8 mouse cellular contexts compared by ENCODE assay signal in genomic region chr17:71598659-71599554, GRCm38 (mm10). TPM values are rescaled to one million over a fixed set of nuclear protein-coding genes. Genes with fewer than 3 reads are reported as not detected.
DNase-seq lines count a peak whose midpoint lies in the region; ATAC-seq and TF ChIP-seq lines count a peak whose summit lies in the region.

No protein-coding gene starts in this region.

- peaks cover 36% of the 10 kb centered on the region for H3K79me2 ChIP-seq in CH12.LX (replicated peaks; ENCODE audit: control insufficient read depth, extremely low read depth, insufficient read depth, poor library complexity, severe bottlenecking)

- no peaks in the 10 kb centered on the region for H3K9me3 ChIP-seq in CH12.LX (replicated peaks; ENCODE audit: low read length)
- H3K9me3 ChIP-seq in forebrain, embryonic 11.5 days (ENCODE audit: control insufficient read depth, low read length), result no peaks in the 10 kb centered on the region
- no peaks in the 10 kb centered on the region; the same call in 1 of the 2 replicates for H3K9me3 ChIP-seq in heart, embryonic 16.5 days (replicated peaks; ENCODE audit: control insufficient read depth, low read length)
- H3K9me3 ChIP-seq in liver, embryonic 15.5 days (replicated peaks), result no peaks in the 10 kb centered on the region
- H3K9me3 ChIP-seq in neural tube, embryonic 12.5 days, result no peaks in the 10 kb centered on the region

- TF ChIP-seq CTCF in CH12.LX (conservative IDR thresholded peaks at IDR 0.05 in 1 of 2, IDR thresholded peaks at IDR 0.05 in 1 of 2; ENCODE audit: low read depth in 2 of 2, low read length in 2 of 2), result no peak

- DNase-seq in CH12.LX (ENCODE audit: extremely low read depth), result peak; percentile 95
- DNase-seq in c-Kit-positive CD71-positive TER-119-negative erythroid progenitor cells, embryonic 14.5 days (ENCODE audit: low read depth), result peak; percentile 93
- peak; percentile 97 for DNase-seq in forebrain, embryonic 11.5 days (ENCODE audit: low spot score)
- peak; percentile 93 to 95 for DNase-seq in kidney, postnatal 36 days
- peak; percentile 94 for DNase-seq in telencephalon, adult 2 months (ENCODE audit: low read depth, low spot score)

- no peaks in the 10 kb centered on the region for H3K27me3 ChIP-seq in CH12.LX (replicated peaks)
- no peaks in the 10 kb centered on the region for H3K27me3 ChIP-seq in forebrain, embryonic 11.5 days (ENCODE audit: control insufficient read depth, insufficient read depth, low read length)
- no peaks in the 10 kb centered on the region for H3K27me3 ChIP-seq in heart, embryonic 16.5 days (ENCODE audit: control insufficient read depth, insufficient read depth, low read length)
- no peaks in the 10 kb centered on the region for H3K27me3 ChIP-seq in liver, embryonic 15.5 days
- no peaks in the 10 kb centered on the region for H3K27me3 ChIP-seq in neural tube, embryonic 12.5 days (replicated peaks)

- H3K9ac ChIP-seq in CH12.LX (ENCODE audit: insufficient read depth, low read depth), result peak overlapping the region; percentile 78
- H3K9ac ChIP-seq in forebrain, embryonic 11.5 days (ENCODE audit: low read length), result peak overlapping the region; percentile 73
- H3K9ac ChIP-seq in heart, embryonic 16.5 days (ENCODE audit: low read length), result peak overlapping the region; percentile 83
- peak overlapping the region; percentile 77 for H3K9ac ChIP-seq in liver, embryonic 15.5 days
- peak overlapping the region; percentile 68 for H3K9ac ChIP-seq in neural tube, embryonic 12.5 days

- H3K4me2 ChIP-seq in CH12.LX (ENCODE audit: insufficient read depth, low read depth, poor library complexity, severe bottlenecking), result peak overlapping the region; percentile 51
- peak overlapping the region; percentile 55 for H3K4me2 ChIP-seq in forebrain, embryonic 11.5 days (ENCODE audit: low read depth, low read length, severe bottlenecking)
- peak overlapping the region; percentile 70 for H3K4me2 ChIP-seq in heart, embryonic 16.5 days (ENCODE audit: low read depth, low read length)
- peak overlapping the region; percentile 92 for H3K4me2 ChIP-seq in liver, embryonic 15.5 days
- peak overlapping the region; percentile 88 for H3K4me2 ChIP-seq in neural tube, embryonic 12.5 days (replicated peaks)

- TF ChIP-seq POLR2A in CH12.LX (IDR thresholded peaks at IDR 0.05; ENCODE audit: low read depth, low read length), result peak; percentile 89

- 6% methylated on average over 42 of the region's 42 CpGs for WGBS in forebrain, embryonic 11.5 days
- WGBS in heart, embryonic 16.5 days, result 5% methylated on average over 42 of the region's 42 CpGs
- WGBS in liver, embryonic 15.5 days (ENCODE audit: insufficient replicate concordance), result 4% methylated on average over 42 of the region's 42 CpGs
- 4% methylated on average over 42 of the region's 42 CpGs for WGBS in neural tube, embryonic 12.5 days

- no peak for TF ChIP-seq EP300 in CH12.LX (IDR thresholded peaks at IDR 0.05; ENCODE audit: low read length)

- dilution Hi-C loops in CH12.LX (cut with MboI; ENCODE audit: extremely low pct_ligation_motif_present, extremely low pct_unique_long_range_greater_than_20kb, low sequenced_read_pairs), result no loop called here

- H3K4me3 ChIP-seq in CH12.LX (replicated peaks in 1 of 3; ENCODE audit: low read depth in 2 of 3, low read length in 2 of 3, poor library complexity in 1 of 3), result peak overlapping the region; percentile 85 to 99 (median 94)
- H3K4me3 ChIP-seq in forebrain, embryonic 11.5 days (ENCODE audit: low read depth, low read length), result peak overlapping the region; percentile 72
- H3K4me3 ChIP-seq in heart, embryonic 16.5 days (ENCODE audit: low read length), result peak overlapping the region; percentile 79
- peak overlapping the region; percentile 87 for H3K4me3 ChIP-seq in liver, embryonic 15.5 days (replicated peaks)
- H3K4me3 ChIP-seq in neural tube, embryonic 12.5 days, result peak overlapping the region; percentile 64

- in situ Hi-C loops in CH12.LX (cut with MboI; ENCODE audit: low pct_ligation_motif_present, low pct_unique_long_range_greater_than_20kb, low sequenced_read_pairs), result no loop called here

- no peak for TF ChIP-seq RAD21 in CH12.LX (IDR thresholded peaks at IDR 0.05; ENCODE audit: low read depth, low read length)

- peak; percentile 98 for ATAC-seq in forebrain, embryonic 11.5 days (replicated peaks; ENCODE audit: low FRiP score)
- peak; percentile 97 for ATAC-seq in heart, embryonic 16.5 days (replicated peaks; ENCODE audit: extremely low read depth, insufficient read depth, low FRiP score)
- peak; percentile 98 for ATAC-seq in liver, embryonic 15.5 days (ENCODE audit: insufficient read depth)
- peak; percentile 99 for ATAC-seq in neural tube, embryonic 12.5 days (ENCODE audit: low FRiP score, low read depth)

- peak overlapping the region; percentile 47 for H3K27ac ChIP-seq in CH12.LX (ENCODE audit: insufficient read depth, low read depth)
- H3K27ac ChIP-seq in forebrain, embryonic 11.5 days (ENCODE audit: low read depth, low read length), result no peak overlapping the region
- H3K27ac ChIP-seq in heart, embryonic 16.5 days (ENCODE audit: low read length), result peak overlapping the region; percentile 77
- H3K27ac ChIP-seq in liver, embryonic 15.5 days (replicated peaks), result peak overlapping the region; percentile 82
- peak overlapping the region; percentile 5; the same call in 1 of the 2 replicates for H3K27ac ChIP-seq in neural tube, embryonic 12.5 days

- H3K36me3 ChIP-seq in CH12.LX (replicated peaks in 1 of 2; ENCODE audit: control insufficient read depth in 1 of 2, insufficient read depth in 1 of 2, low read length in 1 of 2), result peaks cover 0 to 9% of the 10 kb centered on the region in 2 experiments
- no peaks in the 10 kb centered on the region for H3K36me3 ChIP-seq in forebrain, embryonic 11.5 days (ENCODE audit: control insufficient read depth, insufficient read depth, low read length)
- no peaks in the 10 kb centered on the region for H3K36me3 ChIP-seq in heart, embryonic 16.5 days (ENCODE audit: control insufficient read depth, insufficient read depth)
- H3K36me3 ChIP-seq in liver, embryonic 15.5 days (replicated peaks), result no peaks in the 10 kb centered on the region; the same call in 1 of the 2 replicates
- no peaks in the 10 kb centered on the region for H3K36me3 ChIP-seq in neural tube, embryonic 12.5 days

- peaks cover 4 to 30% of the 10 kb centered on the region in 2 experiments; a peak in 3 of 4 replicates for H3K4me1 ChIP-seq in CH12.LX (ENCODE audit: control insufficient read depth in 1 of 2, insufficient read depth in 2 of 2)
- H3K4me1 ChIP-seq in forebrain, embryonic 11.5 days (replicated peaks; ENCODE audit: control insufficient read depth, insufficient read depth, low read length), result peaks cover 4% of the 10 kb centered on the region; the same call in 1 of the 2 replicates
- H3K4me1 ChIP-seq in heart, embryonic 16.5 days (ENCODE audit: control insufficient read depth, insufficient read depth, low read length), result peaks cover 12% of the 10 kb centered on the region
- peaks cover 30% of the 10 kb centered on the region for H3K4me1 ChIP-seq in liver, embryonic 15.5 days (replicated peaks)
- peaks cover 17% of the 10 kb centered on the region for H3K4me1 ChIP-seq in neural tube, embryonic 12.5 days

TF ChIP-seq in CH12.LX, 34 proteins besides CTCF, POLR2A, EP300 and RAD21 (continues in another document):
- TF ChIP-seq TCF12 (IDR thresholded peaks at IDR 0.05; ENCODE audit: low read depth, low read length) (peak; percentile 77), IRF4 (IDR thresholded peaks at IDR 0.05; ENCODE audit: low read depth, low read length) (peak; percentile 61), CHD1 (IDR thresholded peaks at IDR 0.05; ENCODE audit: low read depth, low read length) (no peak), UBTF (IDR thresholded peaks at IDR 0.05; ENCODE audit: low read depth, low read length) (no peak), ETS1 (conservative IDR thresholded peaks at IDR 0.05; ENCODE audit: low read depth, low read length) (peak; percentile 59), USF1 (IDR thresholded peaks at IDR 0.05; ENCODE audit: low read depth, low read length) (peak; percentile 17; the same call in 1 of the 2 replicates), ZMIZ1 (IDR thresholded peaks at IDR 0.05; ENCODE audit: low read depth, low read length) (no peak; the same call in 1 of the 2 replicates), NRF1 (IDR thresholded peaks at IDR 0.05; ENCODE audit: low read depth, low read length) (peak; percentile 57), GABPA (IDR thresholded peaks at IDR 0.05; ENCODE audit: insufficient replicate concordance, low read depth, low read length) (peak; percentile 96), RCOR1 (conservative IDR thresholded peaks at IDR 0.05; ENCODE audit: low read depth, low read length) (no peak), E2F4 (IDR thresholded peaks at IDR 0.05; ENCODE audit: insufficient replicate concordance, low read depth, low read length) (no peak), HCFC1 (IDR thresholded peaks at IDR 0.05; ENCODE audit: low read depth, low read length) (peak; percentile 88), MAX (IDR thresholded peaks at IDR 0.05; ENCODE audit: low read length) (peak; percentile 93), USF2 (conservative IDR thresholded peaks at IDR 0.05; ENCODE audit: low read depth, low read length) (no peak), MYC (IDR thresholded peaks at IDR 0.05; ENCODE audit: low read depth, low read length) (peak; percentile 92), NELFE (IDR thresholded peaks at IDR 0.05; ENCODE audit: low read depth, low read length) (peak; percentile 79; the same call in 1 of the 2 replicates), ELF1 (IDR thresholded peaks at IDR 0.05; ENCODE audit: low read depth, low read length) (peak; percentile 96)

RNA-seq across cellular contexts. Expression of gene Wdr43, which starts 16.8 kb away (rescaled TPM):
- total RNA-seq in CH12.LX (2012; rRNA removed) (157 and 189 TPM in 2 replicates), CH12.LX (2014; rRNA removed) (252 and 309 TPM in 2 replicates)
- 355 and 422 TPM in 2 replicates for polyA plus RNA-seq in CH12.LX (2012; ENCODE audit: insufficient read length, low read depth)
- 96.1 and 98.1 TPM in 2 replicates for polyA plus RNA-seq in forebrain, embryonic 11.5 days (2014; fragmentation: Nextera tagmentation; extraction: Ambion mirVana)
- 44.1 and 49.7 TPM in 2 replicates for polyA plus RNA-seq in heart, embryonic 16.5 days (2015; fragmentation: Nextera tagmentation; extraction: Ambion mirVana)
- 32.9 and 33.3 TPM in 2 replicates for polyA plus RNA-seq in liver, embryonic 15.5 days (2015; fragmentation: Nextera tagmentation; extraction: Ambion mirVana)
- 65.4 and 72.5 TPM in 2 replicates for polyA plus RNA-seq in neural tube, embryonic 12.5 days (2016; fragmentation: Nextera tagmentation; extraction: Ambion mirVana)

RNA-seq across cellular contexts. Expression of gene Spdya, which starts 47.0 kb away (rescaled TPM):
- 0.04 and 0.08 TPM in 2 replicates for total RNA-seq in CH12.LX (2012; rRNA removed)
- total RNA-seq in CH12.LX (2014; rRNA removed), result 0.16 TPM in 1 of 2 replicates, not detected in the other
- 0.26 and 0.80 TPM in 2 replicates for polyA plus RNA-seq in CH12.LX (2012; ENCODE audit: insufficient read length, low read depth)
- polyA plus RNA-seq in forebrain, embryonic 11.5 days (2014; fragmentation: Nextera tagmentation; extraction: Ambion mirVana), result 1.3 and 2.2 TPM in 2 replicates
- polyA plus RNA-seq in heart, embryonic 16.5 days (2015; fragmentation: Nextera tagmentation; extraction: Ambion mirVana), result 0.24 and 0.42 TPM in 2 replicates
- polyA plus RNA-seq in liver, embryonic 15.5 days (2015; fragmentation: Nextera tagmentation; extraction: Ambion mirVana), result 0.17 and 0.32 TPM in 2 replicates
- 0.94 and 0.95 TPM in 2 replicates for polyA plus RNA-seq in neural tube, embryonic 12.5 days (2016; fragmentation: Nextera tagmentation; extraction: Ambion mirVana)
